21 mouse cellular contexts compared by ENCODE assay signal in genomic region chr17:83079361-83079685, GRCm38 (mm10).
A peak's percentile ranks its signal among the peaks of the same experiment; 100 is the strongest.
DNase-seq lines count a peak whose midpoint lies in the region; ATAC-seq and TF ChIP-seq lines count a peak whose summit lies in the region.
"Had no signal": no experiment of that assay in that cellular context is flagged by ENCODE, and none has a peak within 500 bp of the region (broad histone marks: within the 10 kb centered on the region; RNA-seq: fewer than 3 reads in every experiment).

No protein-coding gene starts in this region.

- peaks cover 4% of the 10 kb centered on the region; the same call in 1 of the 2 replicates for H3K9me3 ChIP-seq in heart, embryonic 14.5 days (ENCODE audit: control insufficient read depth, low read length)
- no peaks in the 10 kb centered on the region for H3K9me3 ChIP-seq in kidney, embryonic 15.5 days (replicated peaks)
- no peaks in the 10 kb centered on the region for H3K9me3 ChIP-seq in stomach, embryonic 14.5 days (ENCODE audit: control insufficient read depth, low read depth, low read length)
- H3K9me3 ChIP-seq in stomach, postnatal 0 days (ENCODE audit: control insufficient read depth, low read length): no peaks in the 10 kb centered on the region
- H3K9me3 ChIP-seq in stomach, embryonic 15.5 days: no peaks in the 10 kb centered on the region
- H3K9me3 ChIP-seq: forebrain, embryonic 13.5 days; hindbrain, embryonic 15.5 days had no signal

- no peak for ATAC-seq in heart, embryonic 14.5 days (ENCODE audit: insufficient number of reproducible peaks, insufficient read depth, low FRiP score, low read depth)
- ATAC-seq in kidney, embryonic 15.5 days (replicated peaks; ENCODE audit: low FRiP score): no peak
- no peak for ATAC-seq in stomach, embryonic 14.5 days (ENCODE audit: insufficient number of reproducible peaks, insufficient read depth, low FRiP score, low read depth)
- ATAC-seq in stomach, postnatal 0 days (ENCODE audit: low FRiP score, low TSS enrichment): no peak
- ATAC-seq in stomach, embryonic 15.5 days (ENCODE audit: insufficient read depth, low FRiP score, low read depth): no peak
- ATAC-seq: CD4-positive, CD25-positive, alpha-beta regulatory T cell, adult 4 months; forebrain, embryonic 13.5 days; forebrain, embryonic 16.5 days had no signal

- H3K27me3 ChIP-seq in heart, embryonic 14.5 days (ENCODE audit: control insufficient read depth, insufficient read depth, low read length): no peaks in the 10 kb centered on the region
- no peaks in the 10 kb centered on the region for H3K27me3 ChIP-seq in kidney, embryonic 15.5 days
- no peaks in the 10 kb centered on the region for H3K27me3 ChIP-seq in stomach, embryonic 14.5 days (ENCODE audit: control insufficient read depth, insufficient read depth, low read length)
- H3K27me3 ChIP-seq in stomach, postnatal 0 days (ENCODE audit: control insufficient read depth, insufficient read depth, low read length): no peaks in the 10 kb centered on the region
- H3K27me3 ChIP-seq in stomach, embryonic 15.5 days (replicated peaks): no peaks in the 10 kb centered on the region
- H3K27me3 ChIP-seq: heart, embryonic 12.5 days had no signal

- intact Hi-C loops in heart, postnatal 14 days (cut with DNase I): no loop called here

- no peak for TF ChIP-seq EP300 in stomach, postnatal 0 days (optimal IDR thresholded peaks at IDR 0.05)

- DNase-seq in heart, postnatal 14 days: no peak
- DNase-seq in kidney, postnatal 10 days: peak; percentile 51
- DNase-seq in stomach, postnatal 0 days (ENCODE audit: low spot score): no peak
- no peak for DNase-seq in testis, postnatal 10 days (ENCODE audit: low spot score)
- DNase-seq: cerebellum, adult 18-20 months; cerebellum, adult 9-10 months; cerebellum, postnatal 14 days; gastrocnemius, postnatal 10 days; gastrocnemius, postnatal 36 days; heart, adult 2 months had no signal

- H3K36me3 ChIP-seq in heart, embryonic 14.5 days (ENCODE audit: control insufficient read depth, insufficient read depth, low read length): no peaks in the 10 kb centered on the region
- no peaks in the 10 kb centered on the region for H3K36me3 ChIP-seq in kidney, embryonic 15.5 days
- no peaks in the 10 kb centered on the region for H3K36me3 ChIP-seq in stomach, embryonic 14.5 days (ENCODE audit: control insufficient read depth, insufficient read depth, low read length)
- H3K36me3 ChIP-seq in stomach, postnatal 0 days (ENCODE audit: control insufficient read depth, insufficient read depth, low read length): no peaks in the 10 kb centered on the region
- no peaks in the 10 kb centered on the region for H3K36me3 ChIP-seq in stomach, embryonic 15.5 days
- H3K36me3 ChIP-seq: forebrain, embryonic 10.5 days; heart, embryonic 12.5 days; hindbrain, embryonic 12.5 days; hindbrain, embryonic 15.5 days had no signal

- no peak for TF ChIP-seq CTCF in stomach, postnatal 0 days (IDR thresholded peaks at IDR 0.05; ENCODE audit: low read depth)

- H3K4me3 ChIP-seq in heart, embryonic 14.5 days (ENCODE audit: control insufficient read depth in 1 of 2, insufficient read depth in 1 of 2, low read depth in 1 of 2, low read length in 2 of 2): no peak overlapping the region
- no peak overlapping the region for H3K4me3 ChIP-seq in kidney, embryonic 15.5 days (replicated peaks)
- no peak overlapping the region for H3K4me3 ChIP-seq in stomach, embryonic 14.5 days (ENCODE audit: low read depth, low read length)
- H3K4me3 ChIP-seq in stomach, postnatal 0 days (ENCODE audit: low read depth, low read length): no peak overlapping the region
- H3K4me3 ChIP-seq in stomach, embryonic 15.5 days (replicated peaks): no peak overlapping the region
- H3K4me3 ChIP-seq: forebrain, embryonic 13.5 days; heart, adult 2 months; heart, embryonic 12.5 days; hindbrain, embryonic 12.5 days; hindbrain, embryonic 15.5 days had no signal

- no peak overlapping the region for H3K9ac ChIP-seq in heart, embryonic 14.5 days (ENCODE audit: low read length)
- no peak overlapping the region for H3K9ac ChIP-seq in kidney, embryonic 15.5 days
- no peak overlapping the region for H3K9ac ChIP-seq in stomach, embryonic 14.5 days (replicated peaks; ENCODE audit: low read depth, low read length)
- no peak overlapping the region for H3K9ac ChIP-seq in stomach, postnatal 0 days (ENCODE audit: low read length)
- H3K9ac ChIP-seq in stomach, embryonic 15.5 days: no peak overlapping the region
- H3K9ac ChIP-seq: forebrain, embryonic 13.5 days; hindbrain, embryonic 12.5 days; hindbrain, embryonic 15.5 days had no signal

- peaks cover 21 to 23% of the 10 kb centered on the region in 2 experiments for H3K4me1 ChIP-seq in heart, embryonic 14.5 days (ENCODE audit: control insufficient read depth in 2 of 2, insufficient read depth in 2 of 2, low read length in 2 of 2)
- H3K4me1 ChIP-seq in kidney, embryonic 15.5 days: peaks cover 44% of the 10 kb centered on the region
- H3K4me1 ChIP-seq in stomach, embryonic 14.5 days (ENCODE audit: control insufficient read depth, insufficient read depth, low read length): peaks cover 40% of the 10 kb centered on the region
- no peaks in the 10 kb centered on the region for H3K4me1 ChIP-seq in stomach, postnatal 0 days (replicated peaks; ENCODE audit: control insufficient read depth, insufficient read depth)
- H3K4me1 ChIP-seq in stomach, embryonic 15.5 days: peaks cover 34% of the 10 kb centered on the region

- H3K4me2 ChIP-seq in heart, embryonic 14.5 days (ENCODE audit: low read length): peak overlapping the region; percentile 52; the same call in 1 of the 2 replicates
- no peak overlapping the region for H3K4me2 ChIP-seq in kidney, embryonic 15.5 days
- no peak overlapping the region for H3K4me2 ChIP-seq in stomach, embryonic 14.5 days (replicated peaks; ENCODE audit: low read depth, low read length)
- H3K4me2 ChIP-seq in stomach, postnatal 0 days (replicated peaks; ENCODE audit: low read depth): no peak overlapping the region
- H3K4me2 ChIP-seq in stomach, embryonic 15.5 days: no peak overlapping the region
- H3K4me2 ChIP-seq: forebrain, embryonic 13.5 days; hindbrain, embryonic 12.5 days; hindbrain, embryonic 15.5 days had no signal

- H3K27ac ChIP-seq in heart, embryonic 14.5 days (replicated peaks in 1 of 2; ENCODE audit: control insufficient read depth in 1 of 2, insufficient read depth in 1 of 2, low read depth in 2 of 2, low read length in 2 of 2): no peak overlapping the region
- H3K27ac ChIP-seq in kidney, embryonic 15.5 days: no peak overlapping the region
- H3K27ac ChIP-seq in stomach, embryonic 14.5 days (ENCODE audit: low read length): peak overlapping the region; percentile 22; the same call in 1 of the 2 replicates
- no peak overlapping the region for H3K27ac ChIP-seq in stomach, postnatal 0 days (replicated peaks)
- peak overlapping the region; percentile 21; the same call in 1 of the 2 replicates for H3K27ac ChIP-seq in stomach, embryonic 15.5 days
- H3K27ac ChIP-seq: forebrain, embryonic 13.5 days; heart, adult 2 months; hindbrain, embryonic 12.5 days; hindbrain, embryonic 15.5 days had no signal

- 72% methylated on average over 7 of the region's 7 CpGs for WGBS in heart, embryonic 14.5 days
- 59% methylated on average over 7 of the region's 7 CpGs for WGBS in kidney, embryonic 15.5 days
- WGBS in stomach, embryonic 14.5 days: 40% methylated on average over 7 of the region's 7 CpGs
- 57% methylated on average over 7 of the region's 7 CpGs for WGBS in stomach, postnatal 0 days
- WGBS in stomach, embryonic 15.5 days: 52% methylated on average over 7 of the region's 7 CpGs

Comparison
In these comparisons a context has a peak if more than half of its experiments do, and no peak if none do; other contexts are left out.
1. H3K27ac ChIP-seq: peak in stomach, embryonic 14.5 days (single experiment) and stomach, embryonic 15.5 days (single experiment); none in heart, embryonic 14.5 days (0 of 2), kidney, embryonic 15.5 days (single experiment) and stomach, postnatal 0 days (single experiment).